25 mouse cellular contexts compared by ENCODE assay signal in genomic region chr11:42326262-42326661, GRCm38 (mm10). TPM values are rescaled to one million over a fixed set of nuclear protein-coding genes. Genes with fewer than 3 reads are reported as not detected.
A peak's percentile ranks its signal among the peaks of the same experiment; 100 is the strongest.
DNase-seq lines count a peak whose midpoint lies in the region; TF ChIP-seq lines count a peak whose summit lies in the region.
"Had no signal": no experiment of that assay in that cellular context is flagged by ENCODE, and none has a peak within 500 bp of the region (broad histone marks: within the 10 kb centered on the region; RNA-seq: fewer than 3 reads in every experiment).

No protein-coding gene starts in this region.

- no peak overlapping the region for H3K27ac ChIP-seq in layer of hippocampus, adult 2 months
- H3K27ac ChIP-seq: forebrain, embryonic 15.5 days; macrophage; midbrain, embryonic 12.5 days; stomach, embryonic 15.5 days had no signal

- no peaks in the 10 kb centered on the region for H3K79me3 ChIP-seq in C2C12 (ENCODE audit: low read depth)

- no peaks in the 10 kb centered on the region for H3K79me2 ChIP-seq in C2C12 (ENCODE audit: control insufficient read depth, insufficient read depth)

- intact Hi-C loops in gastrocnemius, postnatal 36 days (cut with DNase I), result no loop called here

- TF ChIP-seq CTCF in layer of hippocampus, adult 2 months (conservative IDR thresholded peaks at IDR 0.05), result peak; percentile 35
- TF ChIP-seq CTCF in C2C12 (IDR thresholded peaks at IDR 0.05; ENCODE audit: control insufficient read depth, insufficient read depth, insufficient read length), result no peak

- H3K36me3 ChIP-seq in C2C12 (ENCODE audit: control insufficient read depth, insufficient read depth), result no peaks in the 10 kb centered on the region
- H3K36me3 ChIP-seq: forebrain, embryonic 15.5 days; midbrain, embryonic 12.5 days; stomach, embryonic 15.5 days had no signal

- no peaks in the 10 kb centered on the region for H3K27me3 ChIP-seq in C2C12 (ENCODE audit: control insufficient read depth, insufficient read depth, insufficient read length)
- H3K27me3 ChIP-seq: forebrain, embryonic 15.5 days; midbrain, embryonic 12.5 days; stomach, embryonic 15.5 days had no signal

- H3K4me3 ChIP-seq in layer of hippocampus, adult 2 months, result no peak overlapping the region
- no peak overlapping the region for H3K4me3 ChIP-seq in C2C12 (ENCODE audit: insufficient read depth, poor library complexity, severe bottlenecking)
- H3K4me3 ChIP-seq: erythroblast, embryonic 14.5 days; forebrain, embryonic 15.5 days; midbrain, embryonic 12.5 days; stomach, embryonic 15.5 days had no signal

- no peak overlapping the region for H3ac ChIP-seq in C2C12 (ENCODE audit: control insufficient read depth, insufficient read length, low read depth)

- DNase-seq in layer of hippocampus, adult 2 months (ENCODE audit: low spot score in 2 of 2), result no peak
- no peak for DNase-seq in layer of hippocampus, adult 9-11 months
- peak; percentile 30 for DNase-seq in NIH3T3 (ENCODE audit: low read depth)
- DNase-seq in adrenal gland, postnatal 36 days, result peak; percentile 40 to 44
- DNase-seq in embryo, embryonic 10 days (ENCODE audit: low spot score), result no peak
- DNase-seq in gastrocnemius, postnatal 36 days, result no peak
- DNase-seq: cerebellum, postnatal 10 days; heart, postnatal 4 days; kidney, adult 9 months; kidney, postnatal 4 days; liver; lung, adult 2 months; spleen, adult 18-20 months had no signal

TF ChIP-seq in C2C12, 6 proteins besides CTCF, POLR2A, EP300 and RAD21:
- TF ChIP-seq USF1 (IDR thresholded peaks at IDR 0.05; ENCODE audit: low read depth) (no peak), CEBPB (IDR thresholded peaks at IDR 0.05; ENCODE audit: low read depth) (peak; percentile 93)
TF ChIP-seq in C2C12: peak in this region for 1.

RNA-seq across cellular contexts. Expression of gene Gabra6, which starts 5.4 kb away (rescaled TPM):
- total RNA-seq in layer of hippocampus, adult 2 months (2021), result under 1 TPM; 0.15 to 0.59 TPM
- not detected for polyA plus RNA-seq in C2C12 (2012; fragmentation: generic; extraction: Trizol)
- total RNA-seq in adrenal gland, postnatal 36 days (2021), result not detected
- total RNA-seq in gastrocnemius, postnatal 36 days (2021), result not detected
- total RNA-seq: gastrocnemius, adult 18-20 months; granulocyte monocyte progenitor cell, adult 5-6 weeks; heart, postnatal 4 days; left cerebral cortex, postnatal 36 days had no signal
- polyA plus RNA-seq: embryonic facial prominence, embryonic 11.5 days; erythroblast, embryonic 14.5 days; heart, embryonic 14.5 days; lung, adult 2 months; macrophage; midbrain, embryonic 12.5 days; stomach, embryonic 15.5 days; thymus, postnatal 0 days had no signal

Comparison
In these comparisons a context has a peak if more than half of its experiments do, and no peak if none do; other contexts are left out.
1. DNase-seq: peak in NIH3T3 (single experiment) and adrenal gland, postnatal 36 days (2 of 2); none in layer of hippocampus, adult 2 months (0 of 2), layer of hippocampus, adult 9-11 months (single experiment), embryo, embryonic 10 days (single experiment) and gastrocnemius, postnatal 36 days (0 of 2).